Mouse (Mus musculus) liver, adult 2 months (tissue): ENCODE data around the gene Gm27029. TPM values are rescaled to one million over a fixed set of nuclear protein-coding genes. Genes with fewer than 3 reads are reported as not detected.
A peak's percentile ranks its signal among the peaks of the same experiment; 100 is the strongest.

ENCODE experiments used
- DNase-seq: peaks from one replicate; pipeline ENCODE4 v3.0.0-alpha.2; 2011; ENCODE audit warnings: low read depth, low spot score; ENCODE audit errors: extremely low read depth
- H3K27ac ChIP-seq: fragments of 200-500 bp; replicated peaks from 2 replicates; pipeline ENCODE4 v1.5.1; 2012; ENCODE audit warnings: low read depth, mild to moderate bottlenecking, control low read depth, inconsistent platforms, low read length; ENCODE audit not compliant: insufficient read depth
- H3K27me3 ChIP-seq: fragments of 200-500 bp; 2 replicates; pipeline ENCODE4 v1.6.1; 2012; ENCODE audit warnings: mild to moderate bottlenecking, moderate library complexity, low read length, inconsistent platforms; ENCODE audit not compliant: control insufficient read depth, insufficient read depth
- H3K36me3 ChIP-seq: fragments of 200-500 bp; 2 replicates; pipeline ENCODE4 v1.6.1; 2012; ENCODE audit warnings: low read length, inconsistent platforms; ENCODE audit not compliant: control insufficient read depth, insufficient read depth
- H3K4me1 ChIP-seq: fragments of 200-500 bp; 2 replicates; pipeline ENCODE4 v1.6.1; 2011; ENCODE audit warnings: low read length; ENCODE audit not compliant: control insufficient read depth, insufficient read depth
- H3K4me3 ChIP-seq: fragments of 200-500 bp; 2 replicates; pipeline ENCODE4 v1.5.1; 2011; ENCODE audit warnings: low read depth, mild to moderate bottlenecking, control low read depth, low read length, moderate library complexity; ENCODE audit not compliant: insufficient read depth
- H3K79me2 ChIP-seq: fragments of 200-500 bp; 2 replicates; pipeline ENCODE4 v1.6.1; 2012; ENCODE audit warnings: inconsistent platforms, mild to moderate bottlenecking, low read length, moderate library complexity; ENCODE audit not compliant: control insufficient read depth, insufficient read depth
- H3K9ac ChIP-seq: fragments of 200-500 bp; 2 replicates; pipeline ENCODE4 v1.6.1; 2012; ENCODE audit warnings: low read depth, mild to moderate bottlenecking, control low read depth, inconsistent platforms, low read length
- CTCF ChIP-seq: fragments of 200-500 bp; IDR thresholded peaks from 2 replicates; pipeline ENCODE4 v1.5.1; 2011; ENCODE audit warnings: low read depth, low read length, control low read depth
- POLR2A ChIP-seq: fragments of 200-500 bp; IDR thresholded peaks from 2 replicates; pipeline ENCODE4 v1.6.1; 2011; ENCODE audit warnings: low read length, control low read depth; ENCODE audit not compliant: insufficient read depth; ENCODE audit errors: extremely low read depth
- WGBS: fragments of 180-500 bp; shearing (Covaris S2); methylation state at CpG from one replicate; pipeline ENCODE4 v1.1.7; 2018; 5-methylcytosine and 5-hydroxymethylcytosine counted together
- polyA plus RNA-seq: library from polyadenylated mRNA; depleted of rRNA; stranded (reverse); fragments of >200 nt; gene quantifications from 2 replicates; pipeline ENCODE4 v1.2.3, GENCODE M21; 2012
- total RNA-seq: library from RNA; depleted of rRNA; stranded (reverse); fragments of >200 nt; gene quantifications from 2 replicates; pipeline ENCODE4 v1.2.3, GENCODE M21; 2014

Gene Gm27029
- total and polyA plus RNA-seq, 2 experiments = 0.37 to 0.65 TPM

GRCm38 (mm10) chr11:101465101-101465868 lies 40.7 kb upstream of the Gm27029 start:
- Histone ChIP-seq H3K4me3 (peak overlapping the region; percentile 86), H3K36me3 (no peaks in the 10 kb centered on the region), H3K9ac (peak overlapping the region; percentile 89), H3K4me1 (peaks cover 1% of the 10 kb centered on the region; the same call in 1 of the 2 replicates), H3K27me3 (no peaks in the 10 kb centered on the region), H3K79me2 (no peaks in the 10 kb centered on the region), H3K27ac (no peak overlapping the region)
- 5% methylated on average over 51 of the region's 51 CpGs for WGBS
- no peak for DNase-seq
- TF ChIP-seq POLR2A (no peak), CTCF (0 out of 2 replicates have a peak, but pooled peaks have one; percentile 3)

- no peak for DNase-seq
- H3K27me3 ChIP-seq = no peaks in the 10 kb centered on the region
- H3K36me3 ChIP-seq = no peaks in the 10 kb centered on the region
- 22% methylated on average over 12 of the region's 12 CpGs for WGBS
- peak within 1 kb of the TSS; percentile 89 for H3K9ac ChIP-seq
- H3K27ac ChIP-seq = no peak within 1 kb of the TSS; the same call in 1 of the 2 replicates
- H3K4me3 ChIP-seq = peak within 1 kb of the TSS; percentile 86
- H3K4me1 ChIP-seq = peaks cover 1% of the 10 kb centered on the region; the same call in 1 of the 2 replicates
- no peaks in the 10 kb centered on the region for H3K79me2 ChIP-seq
- TF ChIP-seq POLR2A (no peak), CTCF (no peak)
These were observed 39.9 kb upstream of the Gm27029 start, which contains the start of gene Rnd2 for GRCm38 (mm10) chr11:101464211-101465100. Gene Rnd2, plus strand, starts transcription at chr11:101464999.

- 52% methylated on average over 13 of the region's 13 CpGs for WGBS
- peaks cover 1% of the 10 kb centered on the region; the same call in 1 of the 2 replicates for H3K4me1 ChIP-seq
- no peak for DNase-seq
- no peaks in the 10 kb centered on the region for H3K79me2 ChIP-seq
- no peaks in the 10 kb centered on the region for H3K27me3 ChIP-seq
- H3K27ac ChIP-seq = no peak overlapping the region
- H3K36me3 ChIP-seq = peaks cover 8% of the 10 kb centered on the region
- TF ChIP-seq POLR2A (no peak), CTCF (no peak)
- no peak overlapping the region for H3K4me3 ChIP-seq
- no peak overlapping the region for H3K9ac ChIP-seq
These were observed 38.2 kb upstream of the Gm27029 start for GRCm38 (mm10) chr11:101462583-101463440.

- DNase-seq = no peak
- Histone ChIP-seq H3K79me2 (no peaks in the 10 kb centered on the region), H3K36me3 (peaks cover 11% of the 10 kb centered on the region), H3K4me3 (no peak overlapping the region), H3K27ac (no peak overlapping the region), H3K4me1 (no peaks in the 10 kb centered on the region), H3K9ac (no peak overlapping the region), H3K27me3 (no peaks in the 10 kb centered on the region)
- TF ChIP-seq POLR2A = no peak
- TF ChIP-seq CTCF = no peak
- 92% methylated on average over 14 of the region's 14 CpGs for WGBS
These were observed 37.5 kb upstream of the Gm27029 start for GRCm38 (mm10) chr11:101462141-101462540.

GRCm38 (mm10) chr11:101460321-101460720 lies 35.7 kb upstream of the Gm27029 start:
- H3K9ac ChIP-seq = no peak overlapping the region
- no peak for DNase-seq
- WGBS = 90% methylated on average over 15 of the region's 15 CpGs
- H3K4me1 ChIP-seq = peaks cover 3% of the 10 kb centered on the region
- TF ChIP-seq CTCF (no peak), POLR2A (no peak)
- no peak overlapping the region for H3K27ac ChIP-seq
- peaks cover 18% of the 10 kb centered on the region for H3K36me3 ChIP-seq
- H3K79me2 ChIP-seq = no peaks in the 10 kb centered on the region; the same call in 1 of the 2 replicates
- no peak overlapping the region for H3K4me3 ChIP-seq
- no peaks in the 10 kb centered on the region for H3K27me3 ChIP-seq
